Mouse (Mus musculus): ENCODE data around the gene Speer4e. TPM values are rescaled to one million over a fixed set of nuclear protein-coding genes. Genes with fewer than 3 reads are reported as not detected.
"Not testable (repeated sequence)": the region's sequence is repeated elsewhere in the genome, so short reads cannot be mapped to it uniquely, and the experiment has no call there.

Gene Speer4e
- polyA plus RNA-seq, 1 experiment from 2014 or later: not detected

DNA sequence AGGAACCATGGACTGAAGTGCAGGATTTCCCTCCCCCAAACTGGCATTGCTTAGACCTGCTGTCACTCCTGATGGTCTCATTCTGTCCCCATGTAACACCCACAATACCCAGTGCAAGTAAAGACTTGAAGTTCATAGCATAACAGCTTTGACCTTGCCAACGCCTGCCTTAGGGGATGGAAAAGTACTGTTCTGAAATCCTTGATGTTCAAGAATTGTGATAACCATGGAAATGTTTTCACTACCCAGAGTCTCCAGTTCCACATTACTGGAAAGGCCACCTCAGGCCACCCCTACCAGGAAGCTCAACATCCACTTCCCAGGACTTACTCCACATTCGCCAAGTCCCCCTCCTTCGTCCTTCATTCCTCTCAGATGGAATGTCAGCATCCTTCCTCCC is 23.9 kb downstream of the Speer4e start:
- not testable (repeated sequence) for H3K4me1 ChIP-seq (ENCODE audit: control insufficient read depth, insufficient read depth, low read length)

DNA sequence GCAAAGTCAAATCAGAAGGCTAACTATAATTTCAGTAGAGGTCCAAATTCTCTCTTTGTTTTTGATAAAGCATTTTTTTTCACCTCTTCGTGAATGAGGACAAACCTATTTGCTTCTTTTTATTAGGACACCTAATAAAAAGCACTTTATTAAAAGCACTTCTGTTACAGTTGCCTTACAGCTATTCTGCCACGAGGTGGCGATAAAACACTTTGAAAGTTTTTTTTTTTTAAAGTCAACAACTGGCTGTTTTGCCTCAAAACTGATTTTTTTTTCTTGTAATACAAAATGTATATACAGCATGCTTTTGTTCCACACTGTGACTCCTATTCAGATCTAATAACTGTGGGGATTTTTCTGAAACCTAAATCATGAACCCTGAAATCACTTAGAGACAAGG is 34.7 kb downstream of the Speer4e start:
- not testable (repeated sequence) for H3K27ac ChIP-seq (ENCODE audit: low read depth, low read length); H3K27me3 ChIP-seq (replicated peaks; ENCODE audit: control insufficient read depth, insufficient read depth, low read length); H3K4me2 ChIP-seq (ENCODE audit: low read length); H3K4me1 ChIP-seq (ENCODE audit: control insufficient read depth, insufficient read depth, low read length); H3K9me3 ChIP-seq (replicated peaks; ENCODE audit: control insufficient read depth, low read length); ATAC-seq; DNase-seq (ENCODE audit: low spot score); H3K9ac ChIP-seq (ENCODE audit: low read length); H3K36me3 ChIP-seq (ENCODE audit: control insufficient read depth, insufficient read depth, low read length); H3K4me3 ChIP-seq (ENCODE audit: low read depth, low read length)
- WGBS: 20% methylated on average over 3 of the region's 3 CpGs

More for the DNA sequence above, 23.9 kb downstream of the Speer4e start:
- not testable (repeated sequence) for H3K27me3 ChIP-seq (replicated peaks; ENCODE audit: control insufficient read depth, insufficient read depth, low read length); ATAC-seq; H3K9me3 ChIP-seq (replicated peaks; ENCODE audit: control insufficient read depth, low read length); H3K4me2 ChIP-seq (ENCODE audit: low read length); DNase-seq (ENCODE audit: low spot score); H3K9ac ChIP-seq (ENCODE audit: low read length); H3K27ac ChIP-seq (ENCODE audit: low read depth, low read length); H3K36me3 ChIP-seq (ENCODE audit: control insufficient read depth, insufficient read depth, low read length); H3K4me3 ChIP-seq (ENCODE audit: low read depth, low read length)
- 70% methylated on average over 2 of the region's 3 CpGs for WGBS

DNA sequence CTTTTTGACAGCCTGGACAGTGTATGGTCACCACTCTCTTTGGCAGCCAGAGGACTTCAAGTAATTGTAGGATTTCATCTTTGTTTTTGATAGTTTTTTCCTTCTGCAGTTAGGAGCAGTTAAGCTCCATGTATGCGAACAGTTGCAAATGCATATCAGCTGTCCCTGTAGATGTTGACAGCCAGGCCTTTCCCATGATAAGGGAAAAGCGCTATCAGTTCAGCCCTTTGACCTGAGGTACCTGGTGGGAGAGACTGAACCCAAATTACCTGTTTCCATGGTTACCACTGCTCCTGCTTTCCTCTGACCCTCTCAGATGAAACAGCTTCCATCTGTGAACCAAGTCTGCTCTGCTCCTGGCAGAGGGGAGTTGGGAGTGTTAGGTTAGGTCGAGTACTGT is 46.0 kb downstream of the Speer4e start:
- no peaks in the 10 kb centered on the region for H3K36me3 ChIP-seq (ENCODE audit: control insufficient read depth, insufficient read depth, low read length)
- no peaks in the 10 kb centered on the region for H3K27me3 ChIP-seq (replicated peaks; ENCODE audit: control insufficient read depth, insufficient read depth, low read length)
- H3K9me3 ChIP-seq (replicated peaks; ENCODE audit: control insufficient read depth, low read length): no peaks in the 10 kb centered on the region
- 77% methylated on average over 3 of the region's 3 CpGs for WGBS
- no peak for DNase-seq (ENCODE audit: low spot score)
- no peaks in the 10 kb centered on the region for H3K4me1 ChIP-seq (ENCODE audit: control insufficient read depth, insufficient read depth, low read length)
- no peak overlapping the region for H3K27ac ChIP-seq (ENCODE audit: low read depth, low read length)
- no peak overlapping the region for H3K4me2 ChIP-seq (ENCODE audit: low read length)
- no peak overlapping the region for H3K4me3 ChIP-seq (ENCODE audit: low read depth, low read length)
- H3K9ac ChIP-seq (ENCODE audit: low read length): no peak overlapping the region
- no peak for ATAC-seq

DNA sequence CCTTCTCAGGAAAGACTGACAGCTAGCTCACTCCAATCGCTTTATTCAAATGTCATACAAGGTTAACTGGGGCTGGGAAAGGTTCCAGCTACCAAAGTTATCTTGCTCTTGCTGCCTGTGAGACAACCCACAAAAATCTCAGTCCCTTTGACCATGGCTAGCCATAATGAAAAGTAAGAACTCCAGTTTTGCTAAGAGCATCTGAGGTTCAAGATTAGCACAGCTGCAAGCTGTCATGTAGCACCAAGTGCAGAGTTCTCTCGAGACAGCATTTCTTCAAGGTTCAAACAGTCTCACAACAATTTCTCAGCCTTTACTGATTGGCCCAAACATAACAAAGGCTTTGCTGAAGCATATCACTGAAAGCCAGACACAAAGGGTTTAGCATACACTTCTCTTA is 52.9 kb downstream of the Speer4e start:
- not testable (repeated sequence) for DNase-seq (ENCODE audit: low spot score); H3K9ac ChIP-seq (ENCODE audit: low read length); H3K4me2 ChIP-seq (ENCODE audit: low read length); H3K27ac ChIP-seq (ENCODE audit: low read depth, low read length); ATAC-seq; H3K36me3 ChIP-seq (ENCODE audit: control insufficient read depth, insufficient read depth, low read length); H3K4me1 ChIP-seq (ENCODE audit: control insufficient read depth, insufficient read depth, low read length); H3K4me3 ChIP-seq (ENCODE audit: low read depth, low read length); H3K27me3 ChIP-seq (replicated peaks; ENCODE audit: control insufficient read depth, insufficient read depth, low read length); H3K9me3 ChIP-seq (replicated peaks; ENCODE audit: control insufficient read depth, low read length)
- 92% methylated on average over 2 of the region's 2 CpGs for WGBS

Other genes starting within 250 kb of the Speer4e start
- gene Gm9758, start 23.5 kb downstream of the Speer4e start, polyA plus RNA-seq (2014; fragmentation: Nextera tagmentation; extraction: Ambion mirVana): not detected in 2 replicates
- not detected in 2 replicates for gene Gm10354, start 40.5 kb upstream of the Speer4e start, polyA plus RNA-seq (2014; fragmentation: Nextera tagmentation; extraction: Ambion mirVana)
- not detected in 2 replicates for gene Gm17019, start 94.6 kb upstream of the Speer4e start, polyA plus RNA-seq (2014; fragmentation: Nextera tagmentation; extraction: Ambion mirVana)